Mouse (Mus musculus) heart, embryonic 16.5 days (tissue): ENCODE measurements at regions not wholly inside any gene's neighbourhood (a gene's known extent, or its start where the extent isn't known, plus 50 kb on each side); places are given as distances from the start of the nearest gene placed in this dataset.
"Not testable (repeated sequence)": the region's sequence is repeated elsewhere in the genome, so short reads cannot be mapped to it uniquely, and the experiment has no call there.

Experiments used
- ATAC-seq: fragments of 200-750 bp; cut with Nextera tagmentation; replicated peaks from 2 replicates; pipeline ENCODE4 v1.8.0; 2017; ENCODE audit warnings: moderate number of reproducible peaks; ENCODE audit not compliant: insufficient read depth, low FRiP score; ENCODE audit errors: extremely low read depth
- H3K27ac ChIP-seq: fragments of 300-500 bp; sonication (generic); 2 replicates; pipeline ENCODE4 v1.5.1; 2014; ENCODE audit warnings: mild to moderate bottlenecking, low read length, control low read depth, moderate library complexity
- H3K27me3 ChIP-seq: fragments of 300-500 bp; sonication (generic); 2 replicates; pipeline ENCODE4 v1.6.1; 2014; ENCODE audit warnings: low read length, mixed read lengths; ENCODE audit not compliant: control insufficient read depth, insufficient read depth
- H3K36me3 ChIP-seq: fragments of 300-500 bp; sonication (generic); 2 replicates; pipeline ENCODE4 v1.6.1; 2014; ENCODE audit not compliant: control insufficient read depth, insufficient read depth
- H3K4me1 ChIP-seq: fragments of 300-500 bp; sonication (generic); 2 replicates; pipeline ENCODE4 v1.6.1; 2014; ENCODE audit warnings: low read length, mixed read lengths; ENCODE audit not compliant: control insufficient read depth, insufficient read depth
- H3K4me2 ChIP-seq: fragments of 300-500 bp; sonication (generic); 2 replicates; pipeline ENCODE4 v1.6.1; 2014; ENCODE audit warnings: low read depth, mild to moderate bottlenecking, control low read depth, low read length
- H3K4me3 ChIP-seq: fragments of 300-500 bp; sonication (generic); 2 replicates; pipeline ENCODE4 v1.5.1; 2014; ENCODE audit warnings: mild to moderate bottlenecking, control low read depth, low read length
- H3K9ac ChIP-seq: fragments of 300-500 bp; sonication (generic); 2 replicates; pipeline ENCODE4 v1.6.1; 2014; ENCODE audit warnings: low read length, control low read depth
- H3K9me3 ChIP-seq: fragments of 300-500 bp; sonication (generic); replicated peaks from 2 replicates; pipeline ENCODE4 v1.6.1; 2016; ENCODE audit warnings: low read length; ENCODE audit not compliant: control insufficient read depth
- WGBS: fragments of 180-500 bp; shearing (Covaris S2); extraction: QIAGEN DNeasy Blood & Tissue Kit; methylation state at CpG from one replicate; pipeline ENCODE4 v1.1.7; 2014; 5-methylcytosine and 5-hydroxymethylcytosine counted together

DNA sequence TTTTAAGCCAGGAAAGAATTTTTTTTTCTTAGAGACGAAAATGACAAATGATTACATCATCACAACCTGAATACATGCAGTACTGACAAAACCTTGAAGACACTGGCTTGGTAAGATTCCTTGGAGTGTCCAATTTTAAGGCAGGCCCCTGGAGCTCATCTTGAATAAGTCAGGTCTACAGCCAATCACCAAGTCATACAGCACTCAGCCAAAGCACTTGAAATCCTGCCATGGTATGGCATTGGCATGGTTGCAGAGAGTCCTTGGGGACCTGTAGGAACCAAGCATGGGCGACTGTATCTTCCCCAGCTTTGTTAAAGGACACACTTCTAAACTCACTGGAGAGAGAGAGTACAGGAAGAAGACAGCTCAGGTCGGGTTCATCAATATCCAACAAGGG is 179.8 kb upstream of the Tmem45b start:
- no peak overlapping the region for H3K4me2 ChIP-seq
- no peaks in the 10 kb centered on the region for H3K27me3 ChIP-seq
- no peak for ATAC-seq
- H3K9me3 ChIP-seq: no peaks in the 10 kb centered on the region
- H3K4me1 ChIP-seq: no peaks in the 10 kb centered on the region
- H3K4me3 ChIP-seq: no peak overlapping the region
- no peaks in the 10 kb centered on the region for H3K36me3 ChIP-seq
- H3K27ac ChIP-seq: no peak overlapping the region
- no peak overlapping the region for H3K9ac ChIP-seq
- 67% methylated on average over 3 of the region's 3 CpGs for WGBS

DNA sequence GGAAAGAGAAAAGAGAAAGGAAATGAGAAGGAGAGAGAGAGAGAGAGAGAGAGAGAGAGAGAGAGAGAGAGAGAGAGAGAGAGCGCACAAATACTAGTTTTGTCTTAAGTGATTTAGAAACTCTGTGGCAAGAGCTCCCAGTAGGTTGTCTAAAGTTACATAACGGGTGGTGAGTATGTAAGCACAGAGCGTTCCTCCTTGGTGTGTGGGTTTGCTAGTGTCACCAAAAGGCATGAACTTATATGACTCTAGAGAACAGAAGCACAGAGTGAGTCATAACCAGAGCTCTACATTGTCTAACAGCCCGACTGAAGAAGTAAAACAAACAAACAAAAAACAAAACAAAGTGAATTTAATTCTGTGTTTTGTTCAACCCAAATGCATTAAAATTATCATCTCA is 177.9 kb upstream of the Tmem45b start:
- Histone ChIP-seq H3K27ac (no peak overlapping the region), H3K4me3 (no peak overlapping the region), H3K9ac (no peak overlapping the region), H3K27me3 (no peaks in the 10 kb centered on the region), H3K4me2 (no peak overlapping the region), H3K4me1 (no peaks in the 10 kb centered on the region), H3K9me3 (no peaks in the 10 kb centered on the region), H3K36me3 (no peaks in the 10 kb centered on the region)
- WGBS: 74% methylated on average over 4 of the region's 4 CpGs
- no peak for ATAC-seq

DNA sequence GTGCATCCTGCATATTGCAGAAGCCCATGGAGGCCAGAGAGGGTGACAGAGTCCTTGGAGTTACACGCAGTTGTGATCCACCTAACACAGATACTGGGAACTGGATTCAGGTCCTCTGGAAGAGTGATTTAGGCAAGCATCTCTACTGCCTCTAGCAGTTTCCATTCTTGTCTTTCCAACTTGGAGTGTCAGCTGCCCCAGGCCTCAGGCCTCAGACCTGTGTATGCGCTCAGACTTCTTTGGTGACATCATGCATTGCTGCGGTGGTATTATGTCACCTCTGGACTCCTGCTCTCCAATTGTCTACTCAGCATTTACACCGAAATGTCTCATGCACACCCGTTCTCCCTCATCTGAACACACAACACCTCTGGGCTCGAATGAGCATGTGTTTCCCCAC is 164.0 kb upstream of the Tmem45b start:
- H3K27ac ChIP-seq: no peak overlapping the region
- no peak overlapping the region for H3K9ac ChIP-seq
- H3K4me2 ChIP-seq: no peak overlapping the region
- H3K36me3 ChIP-seq: no peaks in the 10 kb centered on the region
- no peak for ATAC-seq
- no peak overlapping the region for H3K4me3 ChIP-seq
- H3K27me3 ChIP-seq: no peaks in the 10 kb centered on the region
- 81% methylated on average over 6 of the region's 6 CpGs for WGBS
- H3K9me3 ChIP-seq: no peaks in the 10 kb centered on the region
- no peaks in the 10 kb centered on the region for H3K4me1 ChIP-seq

DNA sequence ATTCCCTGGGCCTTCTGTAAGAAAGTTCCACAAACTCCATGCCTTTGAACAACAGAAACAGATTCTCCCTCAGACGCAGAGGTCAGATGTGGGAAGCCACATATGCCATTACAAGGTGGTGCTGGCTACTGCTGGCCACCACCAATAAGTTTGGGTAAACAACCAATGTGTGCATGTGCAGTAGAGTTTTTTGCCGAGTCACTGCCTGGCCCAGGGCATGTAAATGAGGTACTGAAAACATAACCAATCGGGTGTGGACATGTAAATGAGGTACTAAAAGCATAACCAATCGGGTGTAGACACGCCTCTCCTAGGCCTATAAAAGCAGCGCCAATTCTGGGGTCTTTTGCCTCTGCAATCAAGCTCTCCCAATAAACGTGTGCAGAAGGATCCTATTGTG is 157.3 kb upstream of the Tmem45b start:
- H3K27me3 ChIP-seq: not testable (repeated sequence)
- 88% methylated on average over 7 of the region's 7 CpGs for WGBS

DNA sequence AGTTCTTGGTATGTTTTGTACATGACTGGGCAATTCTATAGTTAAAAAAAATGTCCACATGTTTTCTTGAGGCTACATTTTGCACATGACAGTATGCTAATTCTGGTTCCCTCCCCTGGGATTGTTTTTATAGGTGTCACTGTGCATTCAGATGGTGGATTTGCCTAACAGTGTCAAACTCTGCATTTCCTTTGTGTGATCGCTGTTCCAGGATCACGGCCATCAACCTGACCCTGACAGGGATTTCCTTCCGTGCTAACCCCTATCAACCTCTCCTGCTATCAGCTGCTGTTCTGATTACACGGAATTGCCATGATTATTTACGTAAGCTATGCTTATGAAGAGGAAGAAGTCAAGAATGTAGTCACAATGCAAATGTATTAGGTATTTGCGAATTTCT is 155.1 kb upstream of the Tmem45b start:
- H3K9me3 ChIP-seq: no peaks in the 10 kb centered on the region

More for the DNA sequence above, 157.3 kb upstream of the Tmem45b start:
- ATAC-seq, H3K27ac ChIP-seq, H3K9me3 ChIP-seq, H3K36me3 ChIP-seq, H3K9ac ChIP-seq, H3K4me3 ChIP-seq, H3K4me1 ChIP-seq, H3K4me2 ChIP-seq: not testable (repeated sequence)

DNA sequence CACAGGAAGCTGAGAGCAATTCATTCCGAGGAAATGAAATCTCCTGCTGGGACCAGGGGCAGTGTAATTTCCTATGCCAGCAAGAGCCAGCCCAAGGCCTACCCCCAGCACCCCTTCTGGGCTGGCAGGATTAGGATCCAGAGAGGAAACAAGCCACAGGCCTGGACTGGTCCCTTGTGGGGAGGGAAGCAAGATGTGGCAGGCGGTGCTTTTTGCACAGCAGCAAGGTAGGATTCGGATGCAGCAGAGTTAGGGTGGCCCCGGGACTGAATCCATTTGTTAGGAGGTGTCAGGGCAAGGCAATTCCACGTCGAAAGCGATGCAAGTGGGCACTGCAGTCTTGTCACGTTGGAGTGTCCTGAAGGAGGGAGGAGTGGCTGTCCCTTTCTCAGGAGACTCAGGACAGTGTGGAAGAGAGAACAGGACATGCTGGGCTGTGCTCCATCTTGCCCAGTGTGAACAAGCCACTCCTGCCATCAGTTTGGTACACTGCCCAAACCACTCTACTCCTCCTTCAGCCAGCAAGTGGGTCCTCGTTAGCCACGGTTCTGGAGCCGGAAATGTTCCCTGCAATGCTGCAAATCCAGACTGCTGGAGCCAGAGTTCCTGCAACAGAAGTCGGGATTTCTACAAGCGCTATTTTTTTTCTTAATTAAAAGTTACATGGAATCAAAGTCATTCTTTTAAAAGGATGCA is 150.1 kb upstream of the Tmem45b start:
- Histone ChIP-seq H3K36me3 (no peaks in the 10 kb centered on the region), H3K9me3 (no peaks in the 10 kb centered on the region), H3K9ac (no peak overlapping the region), H3K27me3 (no peaks in the 10 kb centered on the region), H3K4me2 (no peak overlapping the region), H3K4me3 (no peak overlapping the region), H3K4me1 (0 out of 2 replicates have a peak, but pooled peaks cover 2% of the 10 kb centered on the region), H3K27ac (no peak overlapping the region)
- WGBS: 58% methylated on average over 13 of the region's 13 CpGs
- ATAC-seq: no peak

More for the DNA sequence above, 155.1 kb upstream of the Tmem45b start:
- Histone ChIP-seq H3K4me1 (no peaks in the 10 kb centered on the region), H3K4me2 (no peak overlapping the region), H3K4me3 (no peak overlapping the region), H3K27ac (no peak overlapping the region), H3K9ac (no peak overlapping the region), H3K27me3 (no peaks in the 10 kb centered on the region), H3K36me3 (no peaks in the 10 kb centered on the region)
- ATAC-seq: no peak
- WGBS: 42% methylated on average over 6 of the region's 6 CpGs

DNA sequence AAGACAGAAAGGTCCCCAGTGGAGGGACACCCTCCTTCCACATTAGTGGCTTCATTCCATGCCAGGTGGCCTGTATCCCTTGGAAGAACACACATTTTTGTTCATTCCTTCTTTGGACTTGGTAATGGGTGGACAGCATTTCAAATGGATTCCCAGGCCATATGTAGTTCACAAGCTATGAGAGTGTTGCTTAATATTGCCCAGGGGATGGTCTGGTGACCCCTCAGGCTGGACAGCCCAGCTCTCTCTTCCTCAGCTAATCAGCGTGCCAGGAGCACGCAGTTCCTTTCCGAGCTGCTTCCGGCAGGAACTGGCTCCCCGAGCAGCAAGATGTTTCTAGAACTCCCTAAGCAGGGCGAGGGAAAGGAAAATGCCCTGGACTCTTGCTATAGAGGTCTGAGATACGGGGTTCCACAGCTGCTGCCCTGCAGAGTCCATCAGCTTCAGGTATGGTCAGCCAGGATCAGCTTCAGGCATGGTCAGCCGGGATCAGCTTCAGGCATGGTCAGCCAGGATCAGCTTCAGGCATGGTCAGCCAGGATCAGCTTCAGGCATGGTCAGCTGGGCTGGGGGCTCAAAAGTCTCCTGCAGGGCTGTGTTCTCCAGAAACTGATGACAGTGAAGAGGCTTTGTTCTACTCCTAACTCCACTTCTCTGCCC is 146.9 kb upstream of the Tmem45b start:
- Histone ChIP-seq H3K9me3 (no peaks in the 10 kb centered on the region), H3K4me3 (no peak overlapping the region), H3K27me3 (no peaks in the 10 kb centered on the region), H3K4me1 (0 out of 2 replicates have a peak, but pooled peaks cover 2% of the 10 kb centered on the region), H3K36me3 (no peaks in the 10 kb centered on the region), H3K27ac (no peak overlapping the region), H3K9ac (no peak overlapping the region), H3K4me2 (no peak overlapping the region)
- WGBS: 58% methylated on average over 8 of the region's 8 CpGs
- no peak for ATAC-seq

DNA sequence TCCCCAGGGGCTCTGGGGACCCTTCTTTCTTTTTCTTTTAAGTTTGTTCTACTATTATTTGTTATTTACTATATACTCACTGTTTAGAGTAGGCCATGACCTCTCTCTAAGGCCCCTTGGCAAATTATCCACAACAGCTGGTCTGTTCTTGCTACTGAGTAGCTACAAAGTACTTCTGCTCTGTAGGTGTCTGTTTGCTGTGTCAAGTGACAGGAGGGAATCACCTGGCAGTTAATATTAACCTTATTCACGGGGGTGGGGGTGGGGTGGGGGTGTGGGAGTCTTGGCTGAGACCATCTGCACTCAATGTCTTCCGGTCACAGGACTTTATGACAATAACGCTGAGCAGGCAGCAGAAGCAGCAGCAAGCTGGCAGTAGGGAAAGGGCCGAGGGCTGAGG is 146.4 kb upstream of the Tmem45b start:
- H3K4me3 ChIP-seq: no peak overlapping the region
- no peak overlapping the region for H3K27ac ChIP-seq
- no peak for ATAC-seq
- H3K27me3 ChIP-seq: no peaks in the 10 kb centered on the region
- H3K4me2 ChIP-seq: no peak overlapping the region
- 0 out of 2 replicates have a peak, but pooled peaks cover 2% of the 10 kb centered on the region for H3K4me1 ChIP-seq
- WGBS: 65% methylated on average over 4 of the region's 4 CpGs
- no peaks in the 10 kb centered on the region for H3K9me3 ChIP-seq
- no peak overlapping the region for H3K9ac ChIP-seq
- H3K36me3 ChIP-seq: no peaks in the 10 kb centered on the region

DNA sequence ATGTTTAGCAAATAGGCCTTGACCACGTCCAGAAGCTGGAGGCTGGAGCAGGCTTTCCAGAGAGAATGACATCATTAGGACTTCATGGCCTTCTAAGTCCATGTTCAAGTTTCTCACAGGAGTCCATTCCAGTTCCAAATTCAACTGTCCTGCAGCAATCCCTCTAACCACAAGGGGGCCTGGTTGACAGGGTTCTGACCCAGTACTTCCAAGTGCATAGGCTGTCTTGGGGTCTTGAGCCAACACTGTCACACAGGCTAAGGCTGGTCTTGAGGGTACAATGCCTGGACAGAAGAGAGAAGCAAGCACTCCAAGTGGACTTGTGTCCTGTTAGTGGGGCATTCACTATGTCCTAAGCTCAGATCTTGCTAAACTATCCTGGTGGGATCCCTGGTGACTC is 145.9 kb upstream of the Tmem45b start:
- 44% methylated on average over 1 of the region's 1 CpGs for WGBS
- Histone ChIP-seq H3K27ac (no peak overlapping the region), H3K36me3 (no peaks in the 10 kb centered on the region), H3K9ac (no peak overlapping the region), H3K9me3 (no peaks in the 10 kb centered on the region), H3K4me2 (no peak overlapping the region), H3K27me3 (no peaks in the 10 kb centered on the region), H3K4me1 (0 out of 2 replicates have a peak, but pooled peaks cover 2% of the 10 kb centered on the region), H3K4me3 (no peak overlapping the region)
- no peak for ATAC-seq
